Mouse (Mus musculus) liver, adult 2 months (tissue): Measurements from ENCODE around the gene Gm21969.

ENCODE experiments used
- CTCF ChIP-seq: fragments of 200-500 bp; IDR thresholded peaks from 2 replicates; pipeline ENCODE4 v1.5.1; 2011; ENCODE audit warnings: low read depth, low read length, control low read depth
- POLR2A ChIP-seq: fragments of 200-500 bp; IDR thresholded peaks from 2 replicates; pipeline ENCODE4 v1.6.1; 2011; ENCODE audit warnings: low read length, control low read depth; ENCODE audit not compliant: insufficient read depth; ENCODE audit errors: extremely low read depth

- no peak for TF ChIP-seq CTCF
- no peak for TF ChIP-seq POLR2A
These were observed 81.0 kb downstream of the Gm21969 start for GRCm38 (mm10) chr4:139683728-139684638.
